Mouse (Mus musculus) kidney, postnatal 36 days (tissue): ENCODE measurements around the gene Hcls1.
A peak's percentile ranks its signal among the peaks of the same experiment; 100 is the strongest.

ENCODE experiments used
- DNase-seq, 2 experiments: peaks; one replicate each; pipeline ENCODE4 v3.0.0; 2021 to 2022; ENCODE audit warnings: mixed read lengths in 2 of 2

Hcls1 gene

GRCm38 (mm10) chr16:36934841-36935620 is at the start of gene Hcls1:
Hcls1 (plus strand) TSS chr16:36934983.
- DNase-seq: peak; percentile 28 to 47

GRCm38 (mm10) chr16:36885912-36886311 is 48.9 kb upstream of the Hcls1 start:
- no peak for DNase-seq

GRCm38 (mm10) chr16:36887546-36887945 is 47.2 kb upstream of the Hcls1 start:
- no peak for DNase-seq

- DNase-seq: no peak
These were observed 44.2 kb upstream of the Hcls1 start for GRCm38 (mm10) chr16:36890559-36890958.

- DNase-seq: no peak
These were observed 43.4 kb upstream of the Hcls1 start for GRCm38 (mm10) chr16:36891415-36891814.

- DNase-seq: no peak
These were observed 41.5 kb upstream of the Hcls1 start for GRCm38 (mm10) chr16:36893317-36893716.

GRCm38 (mm10) chr16:36896712-36897111 is 38.1 kb upstream of the Hcls1 start:
- no peak for DNase-seq

GRCm38 (mm10) chr16:36903156-36903555 is 31.6 kb upstream of the Hcls1 start:
- no peak for DNase-seq

GRCm38 (mm10) chr16:36911909-36912308 is 22.9 kb upstream of the Hcls1 start:
- DNase-seq: no peak

- DNase-seq: no peak
These were observed 22.5 kb upstream of the Hcls1 start for GRCm38 (mm10) chr16:36912311-36912710.

- peak; percentile 82 to 86 for DNase-seq
These were observed 20.6 kb upstream of the Hcls1 start for GRCm38 (mm10) chr16:36914195-36914594.

- no peak for DNase-seq
These were observed 16.3 kb upstream of the Hcls1 start for GRCm38 (mm10) chr16:36918505-36918904.

GRCm38 (mm10) chr16:36920410-36920809 is 14.4 kb upstream of the Hcls1 start:
- DNase-seq: no peak

- no peak for DNase-seq
These were observed 13.6 kb upstream of the Hcls1 start for GRCm38 (mm10) chr16:36921067-36921613.

- DNase-seq: no peak
These were observed 12.8 kb upstream of the Hcls1 start for GRCm38 (mm10) chr16:36921980-36922379.

- no peak for DNase-seq
These were observed 10.5 kb upstream of the Hcls1 start for GRCm38 (mm10) chr16:36924312-36924711.

- DNase-seq: no peak
These were observed 9.4 kb upstream of the Hcls1 start for GRCm38 (mm10) chr16:36925351-36925750.

- no peak for DNase-seq
These were observed 9.0 kb upstream of the Hcls1 start for GRCm38 (mm10) chr16:36925797-36926196.

- no peak for DNase-seq
These were observed 8.0 kb upstream of the Hcls1 start for GRCm38 (mm10) chr16:36926514-36927447.

GRCm38 (mm10) chr16:36927495-36928105 is 7.2 kb upstream of the Hcls1 start:
- DNase-seq: no peak

- DNase-seq: no peak
These were observed 6.7 kb upstream of the Hcls1 start for GRCm38 (mm10) chr16:36928106-36928500.

- no peak for DNase-seq
These were observed 5.6 kb upstream of the Hcls1 start for GRCm38 (mm10) chr16:36929216-36929615.
